Mouse (Mus musculus) hindbrain, embryonic 16.5 days (tissue): ENCODE measurements at regions not wholly inside any gene's neighbourhood (a gene's known extent, or its start where the extent isn't known, plus 50 kb on each side); places are given as distances from the start of the nearest gene placed in this dataset.

Experiments used
- ATAC-seq: fragments of 200-750 bp; cut with Nextera tagmentation; 2 replicates; pipeline ENCODE4 v1.8.0; 2017; ENCODE audit warnings: moderate TSS enrichment, moderate library complexity
- H3K27ac ChIP-seq: fragments of 300-500 bp; sonication (generic); 2 replicates; pipeline ENCODE4 v1.5.1; 2014; ENCODE audit warnings: low read depth, mild to moderate bottlenecking, control low read depth, low read length, moderate library complexity
- H3K27me3 ChIP-seq: fragments of 300-500 bp; sonication (generic); replicated peaks from 2 replicates; pipeline ENCODE4 v1.6.1; 2014; ENCODE audit warnings: low read length; ENCODE audit not compliant: control insufficient read depth, insufficient read depth
- H3K36me3 ChIP-seq: fragments of 300-500 bp; sonication (generic); 2 replicates; pipeline ENCODE4 v1.6.1; 2014; ENCODE audit warnings: mild to moderate bottlenecking, low read length, moderate library complexity, mixed read lengths; ENCODE audit not compliant: control insufficient read depth, insufficient read depth
- H3K4me1 ChIP-seq: fragments of 300-500 bp; sonication (generic); 2 replicates; pipeline ENCODE4 v1.6.1; 2014; ENCODE audit warnings: low read depth, low read length; ENCODE audit not compliant: control insufficient read depth, insufficient read depth
- H3K4me2 ChIP-seq: fragments of 300-500 bp; sonication (generic); 2 replicates; pipeline ENCODE4 v1.6.1; 2014; ENCODE audit warnings: mild to moderate bottlenecking, low read length, control low read depth, moderate library complexity
- H3K4me3 ChIP-seq: fragments of 300-500 bp; sonication (generic); 2 replicates; pipeline ENCODE4 v1.5.1; 2014; ENCODE audit warnings: mild to moderate bottlenecking, low read length, control low read depth, moderate library complexity
- H3K9ac ChIP-seq: fragments of 300-500 bp; sonication (generic); 2 replicates; pipeline ENCODE4 v1.6.1; 2014; ENCODE audit warnings: low read depth, mild to moderate bottlenecking, control low read depth, low read length, moderate library complexity
- H3K9me3 ChIP-seq: fragments of 300-500 bp; sonication (generic); 2 replicates; pipeline ENCODE4 v1.6.1; 2014; ENCODE audit warnings: mild to moderate bottlenecking, low read length, moderate library complexity; ENCODE audit not compliant: control insufficient read depth
- WGBS: fragments of 180-500 bp; shearing (Covaris S2); extraction: QIAGEN DNeasy Blood & Tissue Kit; methylation state at CpG from one replicate; pipeline ENCODE4 v1.1.7; 2014; 5-methylcytosine and 5-hydroxymethylcytosine counted together

DNA sequence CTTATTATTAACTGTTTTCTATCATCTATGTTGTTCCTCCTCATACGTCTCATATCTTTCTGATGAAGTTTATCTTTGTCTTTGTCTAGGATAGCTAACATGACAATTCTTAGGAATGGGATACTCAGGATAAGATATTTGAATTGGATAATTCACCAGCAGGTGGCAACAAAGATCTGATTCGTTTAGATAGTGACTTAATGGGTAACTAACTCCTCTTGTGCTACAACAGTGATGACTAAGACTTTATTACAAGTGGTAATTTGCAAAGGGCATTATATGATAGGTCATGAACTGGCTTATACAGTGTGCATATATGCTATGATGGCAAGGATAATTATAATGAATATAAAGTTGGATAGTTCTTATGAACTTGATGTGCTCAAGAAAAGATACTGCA, 1207.9 kb downstream of the Nxph1 start:
- no peaks in the 10 kb centered on the region for H3K27me3 ChIP-seq
- no peak overlapping the region for H3K4me2 ChIP-seq
- no peaks in the 10 kb centered on the region for H3K9me3 ChIP-seq
- no peaks in the 10 kb centered on the region for H3K36me3 ChIP-seq
- no peak overlapping the region for H3K4me3 ChIP-seq
- no peak overlapping the region for H3K9ac ChIP-seq
- no peak overlapping the region for H3K27ac ChIP-seq
- ATAC-seq, result no peak
- WGBS, result 59% methylated on average over 2 of the region's 2 CpGs
- no peaks in the 10 kb centered on the region for H3K4me1 ChIP-seq

DNA sequence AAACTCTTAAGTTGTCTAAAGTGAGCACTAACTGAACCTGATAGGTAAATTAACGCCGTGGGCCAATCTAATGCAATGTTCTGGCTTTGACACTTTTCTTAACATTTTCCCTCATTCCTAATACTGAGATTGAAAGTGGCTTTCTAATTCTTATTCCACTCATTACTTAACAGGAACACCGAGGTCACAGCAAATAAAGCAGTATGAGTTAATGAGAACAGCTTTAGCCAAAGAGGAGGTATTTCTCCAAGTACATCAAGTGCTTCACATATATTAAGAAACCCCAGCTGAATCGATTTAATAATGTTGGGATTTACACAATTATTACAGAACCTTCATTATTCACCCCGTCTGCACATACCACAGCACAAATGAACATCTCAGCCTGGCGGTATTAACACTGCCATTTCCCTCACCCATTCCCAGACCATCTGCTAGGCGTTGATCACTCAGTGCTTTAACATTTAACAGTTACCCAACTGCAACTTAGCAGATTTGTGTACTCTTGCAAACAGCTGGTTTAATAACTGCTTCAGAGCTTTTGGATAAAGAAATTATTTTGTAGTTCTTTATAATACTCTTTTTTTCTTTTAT, 1233.5 kb downstream of the Nxph1 start:
- Histone ChIP-seq H3K36me3 (no peaks in the 10 kb centered on the region), H3K4me1 (no peaks in the 10 kb centered on the region), H3K4me2 (no peak overlapping the region), H3K9ac (no peak overlapping the region), H3K27ac (no peak overlapping the region), H3K27me3 (no peaks in the 10 kb centered on the region), H3K4me3 (no peak overlapping the region), H3K9me3 (no peaks in the 10 kb centered on the region)
- 62% methylated on average over 7 of the region's 7 CpGs for WGBS
- peak; percentile 90 for ATAC-seq

DNA sequence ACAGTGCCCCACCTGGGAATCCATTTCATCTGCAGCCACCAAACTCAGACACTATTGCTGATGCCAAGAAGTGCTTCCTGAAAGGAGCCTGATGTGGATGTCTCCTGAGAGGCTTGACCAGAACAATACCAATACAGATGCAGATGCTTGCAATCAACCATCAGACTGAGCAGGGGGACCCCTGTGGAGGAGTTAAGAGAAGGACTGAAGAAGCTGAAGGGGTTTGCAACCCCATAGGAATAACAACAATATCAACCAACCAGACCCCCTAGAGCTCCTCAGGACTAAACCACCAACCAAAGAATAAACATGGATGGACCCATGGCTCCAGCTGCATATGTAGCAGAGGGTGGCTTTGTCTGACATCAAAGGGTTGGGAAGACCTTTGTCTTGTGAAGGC, 1237.7 kb downstream of the Nxph1 start:
- Histone ChIP-seq H3K36me3 (no peaks in the 10 kb centered on the region), H3K9ac (no peak overlapping the region), H3K27me3 (no peaks in the 10 kb centered on the region), H3K27ac (no peak overlapping the region), H3K4me3 (no peak overlapping the region), H3K4me1 (no peaks in the 10 kb centered on the region), H3K9me3 (no peaks in the 10 kb centered on the region), H3K4me2 (no peak overlapping the region)
- ATAC-seq, result no peak
